Mouse (Mus musculus): ENCODE measurements around the gene Fnbp1. TPM values are rescaled to one million over a fixed set of nuclear protein-coding genes. Genes with fewer than 3 reads are reported as not detected.

The Fnbp1 gene
- polyA plus RNA-seq, 1 experiment: 10.6 TPM

GRCm38 (mm10) chr2:30981790-30982513 lies 159.9 kb downstream of the Fnbp1 start, which contains the start of the genes BC005624 and Usp20:
Gene BC005624, minus strand, starts transcription at chr2:30982201.
Gene Usp20, plus strand, starts transcription at chr2:30982279.
- Histone ChIP-seq H3K4me2 (ENCODE audit: low read depth) (peak within 1 kb of the TSS; percentile 98), H3ac (ENCODE audit: control insufficient read depth, insufficient read length) (peak within 1 kb of the TSS; percentile 8), H3K27me3 (ENCODE audit: control insufficient read depth, insufficient read depth, insufficient read length) (no peaks in the 10 kb centered on the region), H3K36me3 (ENCODE audit: control insufficient read depth, insufficient read depth) (peaks cover 13% of the 10 kb centered on the region), H3K4me3 (peak within 1 kb of the TSS; percentile 66), H3K79me2 (ENCODE audit: control insufficient read depth, insufficient read depth) (peaks cover 28% of the 10 kb centered on the region)
- TF ChIP-seq POLR2A (IDR thresholded peaks at IDR 0.05; ENCODE audit: insufficient read length, low read depth) (peak; percentile 89), MYOD1 (IDR thresholded peaks at IDR 0.05; ENCODE audit: control insufficient read depth in 1 of 3, insufficient read length in 2 of 3, low read depth in 2 of 3) (peak in 2 of 3 experiments; percentile 32 to 80), USF1 (IDR thresholded peaks at IDR 0.05; ENCODE audit: low read depth) (no peak), TCF12 (IDR thresholded peaks at IDR 0.05; ENCODE audit: insufficient read depth, poor library complexity, severe bottlenecking) (no peak), MYOG (IDR thresholded peaks at IDR 0.05; ENCODE audit: control insufficient read depth in 1 of 3, insufficient read depth in 1 of 3, insufficient read length in 2 of 3, low read depth in 2 of 3) (peak in 2 of 3 experiments; percentile 48 to 61), SRF (IDR thresholded peaks at IDR 0.05; ENCODE audit: control insufficient read depth, insufficient read length, low read depth) (peak; percentile 86), POLR2AphosphoS2 (IDR thresholded peaks at IDR 0.05; ENCODE audit: insufficient read length, low read depth) (peak; percentile 87)

Other genes starting within 250 kb of the Fnbp1 start
- gene Ptges, start 212.1 kb downstream of the Fnbp1 start, polyA plus RNA-seq (2012; fragmentation: generic; extraction: Trizol): 0.56 TPM
- gene Tor1b, start 189.0 kb downstream of the Fnbp1 start, polyA plus RNA-seq (2012; fragmentation: generic; extraction: Trizol): 27.1 TPM
- gene Tor1a, start 174.1 kb downstream of the Fnbp1 start, polyA plus RNA-seq (2012; fragmentation: generic; extraction: Trizol): 42.7 TPM
- gene BC005624, start 159.8 kb downstream of the Fnbp1 start, polyA plus RNA-seq (2012; fragmentation: generic; extraction: Trizol): 27.9 TPM
- 38.5 TPM for gene Usp20, start 159.7 kb downstream of the Fnbp1 start, polyA plus RNA-seq (2012; fragmentation: generic; extraction: Trizol)
- gene Gpr107, start 10.3 kb upstream of the Fnbp1 start, polyA plus RNA-seq (2012; fragmentation: generic; extraction: Trizol): 35.2 TPM
- gene Ncs1, start 103.8 kb upstream of the Fnbp1 start, polyA plus RNA-seq (2012; fragmentation: generic; extraction: Trizol): 36.1 TPM
- 2.6 TPM for gene Hmcn2, start 172.4 kb upstream of the Fnbp1 start, polyA plus RNA-seq (2012; fragmentation: generic; extraction: Trizol)